Mouse (Mus musculus): ENCODE measurements at regions not wholly inside any gene's neighbourhood (a gene's known extent, or its start where the extent isn't known, plus 50 kb on each side); places are given as distances from the start of the nearest gene placed in this dataset.

DNA sequence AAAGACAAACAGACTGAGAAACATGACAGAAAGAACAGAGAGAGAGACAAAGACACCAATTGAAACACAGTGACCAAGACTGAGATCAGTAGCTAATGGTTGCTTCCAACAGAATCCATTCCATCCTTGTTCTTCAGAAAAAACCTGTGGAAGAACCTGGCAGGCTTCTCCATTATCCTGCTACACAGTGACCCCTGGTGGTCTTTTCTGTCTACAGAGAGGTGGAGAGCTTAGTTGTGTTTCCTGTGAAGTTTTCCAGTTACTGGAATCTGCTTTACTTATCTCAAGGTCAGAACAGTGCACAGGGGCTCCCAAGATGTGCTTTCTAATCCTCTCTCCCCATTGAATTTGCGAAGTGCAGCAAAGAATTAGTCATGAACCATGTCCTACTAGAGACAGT is 339.1 kb upstream of the Msl3l2 start:
- DNase-seq (ENCODE audit: low spot score in 2 of 2) = peak in 1 of 2 experiments; percentile 15

DNA sequence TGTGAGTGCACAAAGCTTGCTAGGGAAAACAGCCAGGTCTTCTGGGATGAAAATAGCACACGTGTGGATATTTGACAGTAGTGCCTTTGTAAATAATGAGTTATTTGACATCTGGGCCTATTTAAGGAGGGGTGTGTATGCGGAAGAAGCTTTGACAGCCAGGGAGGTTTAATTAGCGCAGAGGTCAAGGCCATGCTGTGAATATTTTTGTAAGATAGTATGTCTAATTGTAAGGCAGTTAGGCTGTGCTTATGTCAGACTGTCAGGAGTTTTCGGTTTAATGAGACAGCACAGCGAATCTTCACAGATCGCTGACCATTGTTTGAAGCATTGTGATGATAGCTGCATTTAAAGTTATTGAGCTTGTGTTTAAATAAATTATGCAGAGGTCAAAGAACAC is 337.1 kb upstream of the Msl3l2 start:
- DNase-seq (ENCODE audit: low spot score in 2 of 2) = no peak

DNA sequence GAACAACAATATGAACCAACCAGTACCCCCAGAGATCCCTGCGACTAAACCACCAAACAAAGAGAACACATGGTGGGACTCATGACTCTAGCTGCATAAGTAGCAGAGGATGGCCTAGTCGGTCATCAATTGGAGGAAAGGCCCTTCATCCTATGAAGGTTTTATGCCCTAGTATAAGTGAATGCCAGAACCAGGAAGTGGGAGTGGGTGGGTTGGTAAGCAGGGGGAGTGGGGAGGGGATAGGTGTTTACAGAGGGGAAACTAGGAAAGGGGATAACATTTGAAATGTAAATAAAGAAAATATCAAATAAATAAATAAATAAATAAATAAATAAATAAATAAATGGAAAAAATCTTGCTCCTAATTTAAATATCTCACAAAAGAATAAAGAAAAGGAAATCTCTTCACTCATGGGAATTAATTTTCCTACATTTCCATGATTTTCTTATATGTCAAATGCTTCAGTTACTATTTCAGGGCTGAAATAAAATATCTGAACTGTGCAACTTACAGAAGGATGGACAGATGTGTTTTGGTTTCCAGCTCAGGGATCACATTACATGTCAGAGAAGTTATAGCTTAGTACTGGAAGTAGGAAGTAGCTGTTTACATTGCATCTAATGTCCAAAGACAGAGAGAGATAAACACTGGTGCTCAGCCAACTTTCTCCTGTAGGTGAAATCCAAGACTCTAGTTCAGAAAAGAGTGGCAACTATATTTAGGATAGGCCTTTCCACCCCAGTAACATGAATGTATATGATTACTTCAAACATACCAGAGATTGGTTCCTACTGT is 323.8 kb upstream of the Msl3l2 start:
- no peak for DNase-seq (ENCODE audit: low spot score in 2 of 2)

DNA sequence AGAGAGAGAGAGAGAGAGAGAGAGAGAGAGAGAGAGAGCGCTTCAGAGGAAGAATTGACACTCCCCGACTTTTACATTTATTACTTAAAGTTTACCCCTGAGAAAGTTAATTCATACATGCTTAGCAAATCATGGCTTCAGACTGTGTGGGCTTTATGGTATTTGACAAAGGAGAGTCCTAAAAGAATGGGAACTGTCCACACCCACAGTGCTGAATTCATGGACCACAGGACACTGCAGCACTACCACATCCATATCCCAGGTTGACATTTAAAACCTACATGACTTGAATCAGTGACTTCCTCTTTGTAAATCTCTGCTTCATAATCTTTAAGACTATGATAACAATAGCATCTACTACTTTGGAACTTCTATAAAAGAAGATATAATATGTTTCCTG is 292.8 kb upstream of the Msl3l2 start:
- DNase-seq (ENCODE audit: low spot score in 2 of 2) = no peak

DNA sequence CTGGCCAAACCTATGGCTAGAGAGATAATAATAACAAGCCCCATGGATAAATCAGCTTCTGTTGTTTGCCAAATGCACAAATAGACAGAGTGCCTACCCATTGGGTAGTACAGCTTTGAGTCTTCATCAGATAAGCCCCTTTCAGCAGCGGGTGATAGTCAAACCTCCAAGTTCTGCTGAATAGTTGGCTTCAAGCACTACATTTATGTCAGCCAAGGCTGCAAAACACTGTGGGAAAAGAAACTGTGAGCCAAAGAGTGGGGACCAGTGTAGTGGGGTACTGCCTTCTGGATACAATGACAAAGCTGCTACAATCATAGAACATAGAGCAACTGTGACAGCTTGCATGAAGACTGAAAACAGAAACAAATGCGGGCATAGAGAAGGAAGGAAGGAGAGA is 255.4 kb upstream of the Msl3l2 start:
- DNase-seq (ENCODE audit: low spot score in 2 of 2) = no peak

DNA sequence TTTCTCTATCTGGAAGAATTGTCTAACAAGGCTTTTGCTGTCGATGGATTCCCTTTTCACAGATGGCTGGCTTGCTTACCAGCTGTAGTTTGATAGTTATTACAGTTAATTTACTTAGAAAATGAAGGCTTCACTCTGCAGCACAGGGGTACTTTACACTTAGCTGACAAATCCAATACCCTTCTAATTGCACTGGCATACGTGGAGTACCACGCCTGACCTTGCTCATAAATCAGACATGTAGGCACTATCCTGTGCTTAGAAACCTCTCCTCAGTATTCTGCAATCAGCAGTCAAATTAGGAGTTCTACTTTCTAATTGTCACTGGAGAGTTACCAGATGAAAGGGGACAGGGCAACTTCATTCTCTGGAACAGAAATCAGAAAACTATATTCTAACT is 214.1 kb upstream of the Msl3l2 start:
- DNase-seq (ENCODE audit: low spot score in 2 of 2) = no peak

DNA sequence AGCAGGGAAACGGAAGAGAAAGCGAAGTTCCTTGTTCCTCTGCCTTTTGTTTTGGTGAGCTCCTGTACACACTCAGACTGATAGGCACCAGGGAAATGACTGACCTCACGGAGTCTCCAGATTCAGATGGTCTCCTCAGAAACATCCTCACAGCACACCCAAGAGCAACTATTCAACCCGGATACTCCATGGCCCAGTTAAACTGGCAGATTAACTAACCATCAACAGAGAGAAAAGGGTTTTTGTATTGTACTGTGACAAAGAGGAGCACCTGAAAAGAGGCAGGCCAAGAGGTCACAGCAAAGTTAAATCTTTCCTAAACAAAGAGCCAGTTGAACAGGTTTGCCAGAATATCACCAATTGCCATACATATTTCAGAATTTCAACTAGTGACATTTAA is 177.6 kb upstream of the Msl3l2 start:
- DNase-seq (ENCODE audit: low spot score in 2 of 2) = no peak

- DNase-seq (ENCODE audit: low spot score in 2 of 2) = no peak
Measured at GRCm38 (mm10) chr10:55933993-55934392, 172.7 kb upstream of the Msl3l2 start.

GRCm38 (mm10) chr10:55935447-55935846 is 171.3 kb upstream of the Msl3l2 start:
- no peak for DNase-seq (ENCODE audit: low spot score in 2 of 2)

GRCm38 (mm10) chr10:55962627-55963203 is 144.0 kb upstream of the Msl3l2 start:
- DNase-seq (ENCODE audit: low spot score in 2 of 2) = no peak

All from spleen, postnatal 10 days (tissue).